Mouse (Mus musculus): ENCODE measurements around the gene Colgalt2.

The Colgalt2 gene

GRCm38 (mm10) chr1:152536416-152537018, 136.9 kb downstream of the Colgalt2 start:
- no peak for DNase-seq (ENCODE audit: low spot score in 2 of 2)

DNA sequence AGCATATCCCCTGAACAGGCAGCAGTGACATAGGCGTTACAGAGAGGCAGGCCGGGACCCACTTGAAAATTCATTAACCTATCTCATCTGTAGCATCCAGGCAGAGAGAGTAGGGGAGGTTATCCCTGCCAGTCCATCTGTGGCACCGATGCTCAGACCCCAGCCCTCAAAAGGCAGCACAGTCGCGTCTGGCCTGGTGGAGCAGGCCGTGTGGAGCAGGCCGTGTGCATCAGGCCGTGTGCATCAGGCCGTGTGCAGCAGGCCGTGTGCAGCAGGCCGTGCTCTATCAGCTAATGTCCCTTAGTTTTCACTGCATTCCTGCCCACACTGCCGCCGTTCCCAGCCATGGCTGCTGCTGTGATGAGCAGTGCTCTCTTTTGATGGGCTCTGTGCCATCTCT, 137.6 kb downstream of the Colgalt2 start:
- no peak for DNase-seq (ENCODE audit: low spot score in 2 of 2)

- DNase-seq (ENCODE audit: low spot score in 2 of 2), result no peak
Measured at GRCm38 (mm10) chr1:152538817-152539216, 139.2 kb downstream of the Colgalt2 start.

GRCm38 (mm10) chr1:152540304-152540887, 140.8 kb downstream of the Colgalt2 start:
- no peak for DNase-seq (ENCODE audit: low spot score in 2 of 2)

DNA sequence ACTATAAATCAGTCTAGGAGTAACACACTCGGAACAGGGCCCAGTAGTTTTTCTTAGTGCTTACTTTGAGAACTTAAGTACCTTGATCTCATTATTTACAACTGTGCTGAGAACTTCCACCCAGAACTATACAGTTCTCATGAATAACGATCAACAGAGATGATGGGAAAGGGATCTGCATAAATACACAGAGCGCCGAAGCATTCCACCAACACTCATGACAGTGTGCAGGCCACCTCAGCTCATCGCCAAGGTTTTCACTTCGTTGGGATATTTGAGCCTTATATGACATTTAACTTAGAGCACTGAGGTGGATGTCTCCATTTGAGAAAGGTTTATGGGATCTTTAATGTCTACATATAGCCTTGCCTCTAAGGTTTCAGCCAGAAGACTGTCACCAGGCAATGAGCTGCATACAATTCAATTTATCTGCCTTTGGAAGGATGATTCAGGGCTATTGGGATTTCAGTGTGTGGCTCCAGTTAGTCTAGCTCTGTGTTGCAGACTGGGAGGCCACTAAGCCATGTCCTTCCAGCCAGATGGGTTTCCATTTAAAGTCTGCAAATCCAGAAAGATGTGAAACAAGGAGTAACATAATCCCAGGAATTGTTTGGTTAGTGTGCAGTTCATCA, 143.2 kb downstream of the Colgalt2 start:
- no peak for DNase-seq (ENCODE audit: low spot score in 2 of 2)

DNA sequence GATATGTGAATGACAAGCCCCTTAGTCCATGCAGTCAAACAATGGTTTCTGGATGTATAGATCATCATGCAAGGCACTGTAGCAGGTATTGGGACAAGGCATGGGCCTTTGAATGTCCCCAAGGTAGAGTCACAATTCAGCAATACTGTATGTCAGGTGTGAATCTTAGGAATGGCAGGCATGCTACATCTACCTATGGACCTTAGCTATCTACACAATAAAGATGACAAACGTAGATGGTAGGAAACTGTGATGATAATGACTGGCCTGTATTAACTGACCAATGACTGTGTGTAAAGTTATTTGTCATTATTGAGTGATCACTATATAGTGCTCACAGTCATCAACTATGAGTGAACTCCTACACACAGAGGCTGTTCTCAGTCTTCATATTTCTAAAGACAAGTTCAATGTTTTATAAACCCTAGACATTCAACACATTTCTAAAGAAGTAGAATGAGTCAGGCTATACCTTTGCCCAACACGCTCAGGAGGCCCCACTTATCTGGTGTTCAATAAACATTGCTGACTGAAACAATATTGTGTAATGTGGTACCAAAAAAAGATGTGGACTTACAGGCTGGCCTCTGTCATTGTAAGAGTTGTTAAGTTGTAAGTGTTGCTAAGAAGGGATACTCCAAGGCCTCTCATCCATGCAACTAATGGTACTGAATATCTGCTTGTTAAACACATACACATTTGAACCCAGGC, 144.0 kb downstream of the Colgalt2 start:
- no peak for DNase-seq (ENCODE audit: low spot score in 2 of 2)

- DNase-seq (ENCODE audit: low spot score in 2 of 2), result no peak
Measured at GRCm38 (mm10) chr1:152549061-152549738, 149.6 kb downstream of the Colgalt2 start.

- no peak for DNase-seq (ENCODE audit: low spot score in 2 of 2)
Measured at GRCm38 (mm10) chr1:152550544-152550943, 150.9 kb downstream of the Colgalt2 start.

- DNase-seq (ENCODE audit: low spot score in 2 of 2), result no peak
Measured at GRCm38 (mm10) chr1:152550973-152551372, 151.3 kb downstream of the Colgalt2 start.

- DNase-seq (ENCODE audit: low spot score in 2 of 2), result peak in 1 of 2 experiments; percentile 11
Measured at GRCm38 (mm10) chr1:152553912-152554547, 154.4 kb downstream of the Colgalt2 start.

DNA sequence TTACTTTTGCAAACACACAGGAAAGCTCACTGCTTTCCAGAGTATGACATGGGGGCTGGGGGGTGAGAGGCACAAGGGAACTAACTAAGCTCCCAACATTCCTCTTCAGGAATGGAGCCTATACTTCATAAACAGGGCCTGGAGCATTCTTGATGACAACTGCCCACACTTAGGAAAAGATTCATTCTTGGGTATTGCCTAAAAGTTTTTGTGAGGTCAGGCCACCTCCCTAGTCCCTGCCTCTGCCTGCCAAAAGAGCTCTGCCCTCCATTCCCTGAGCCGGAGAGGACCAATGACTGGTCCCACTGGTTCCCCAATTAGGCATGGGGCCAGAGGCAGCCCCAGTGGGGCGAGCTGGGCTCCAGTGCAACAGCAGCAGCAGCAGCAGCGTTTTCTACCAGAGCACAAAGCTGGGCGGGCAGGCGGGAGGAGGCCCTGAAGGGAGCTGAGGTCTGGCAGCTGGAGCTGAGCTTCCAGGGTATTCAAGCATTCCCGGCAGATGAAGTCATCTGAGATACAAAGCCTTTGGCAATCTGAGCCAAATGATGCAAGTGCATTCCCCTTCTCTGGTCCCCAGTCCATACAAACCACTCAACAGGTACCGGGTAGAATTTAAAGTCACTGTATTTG, 156.4 kb downstream of the Colgalt2 start:
- peak in 1 of 2 experiments; percentile 13 for DNase-seq (ENCODE audit: low spot score in 2 of 2)

GRCm38 (mm10) chr1:152556576-152557281, 157.1 kb downstream of the Colgalt2 start:
- DNase-seq (ENCODE audit: low spot score in 2 of 2), result no peak
